Mouse (Mus musculus) CH12.LX (cell line): ENCODE data around the gene Krt18. TPM values are rescaled to one million over a fixed set of nuclear protein-coding genes. Genes with fewer than 3 reads are reported as not detected.

Experiments
- DNase-seq: peaks from one replicate; pipeline ENCODE4 v3.0.0-alpha.2; 2013; ENCODE audit errors: extremely low read depth
- H3K27ac ChIP-seq: 2 replicates; pipeline ENCODE4 v1.5.1; 2012; ENCODE audit warnings: low read depth, mild to moderate bottlenecking, control low read depth, moderate library complexity; ENCODE audit not compliant: insufficient read depth
- H3K27me3 ChIP-seq: replicated peaks from 2 replicates; pipeline ENCODE3; 2012; ENCODE audit warnings: inconsistent platforms
- H3K36me3 ChIP-seq, 2 experiments: replicated peaks in 1 of 2; 2 replicates each; pipeline versions ENCODE3 to v1.6.1; 2012; ENCODE audit warnings: inconsistent platforms in 1 of 2, low read length in 1 of 2, mild to moderate bottlenecking in 1 of 2, mixed read lengths in 1 of 2, moderate library complexity in 1 of 2; ENCODE audit not compliant: control insufficient read depth in 1 of 2, insufficient read depth in 1 of 2
- H3K4me1 ChIP-seq, 2 experiments: 2 replicates each; pipeline ENCODE4 v1.6.1; 2012; ENCODE audit warnings: inconsistent platforms in 1 of 2, moderate library complexity in 1 of 2; ENCODE audit not compliant: insufficient read depth in 2 of 2, control insufficient read depth in 1 of 2
- H3K4me2 ChIP-seq: 2 replicates; pipeline ENCODE4 v1.6.1; 2012; ENCODE audit warnings: low read depth, mild to moderate bottlenecking, control low read depth; ENCODE audit not compliant: poor library complexity, insufficient read depth, severe bottlenecking
- H3K4me3 ChIP-seq, 3 experiments: fragments of 150-350 bp in 1 of 3; sonication (generic) in 1 of 3; replicated peaks in 1 of 3; 2 replicates each; pipeline versions ENCODE3 to v1.5.1; 2011 to 2012; ENCODE audit warnings: low read depth in 2 of 3, low read length in 2 of 3, mild to moderate bottlenecking in 2 of 3, moderate library complexity in 2 of 3, control low read depth in 1 of 3, improper control_type of control experiment in 1 of 3, inconsistent platforms in 1 of 3, mixed read lengths in 1 of 3; ENCODE audit not compliant: poor library complexity in 1 of 3
- H3K79me2 ChIP-seq: replicated peaks from 2 replicates; pipeline ENCODE4 v1.6.1; 2012; ENCODE audit warnings: mild to moderate bottlenecking, moderate library complexity; ENCODE audit not compliant: control insufficient read depth, poor library complexity, insufficient read depth, severe bottlenecking; ENCODE audit errors: extremely low read depth
- H3K9ac ChIP-seq: 2 replicates; pipeline ENCODE4 v1.6.1; 2012; ENCODE audit warnings: low read depth, mild to moderate bottlenecking, control low read depth, moderate library complexity; ENCODE audit not compliant: insufficient read depth
- H3K9me3 ChIP-seq: replicated peaks from 2 replicates; pipeline ENCODE3; 2012; ENCODE audit warnings: low read length, inconsistent platforms, mixed read lengths
- BHLHE40 ChIP-seq: IDR thresholded peaks from 2 replicates; pipeline ENCODE4 v1.6.1; 2011; ENCODE audit warnings: mild to moderate bottlenecking, low read depth, low read length, improper control_type of control experiment
- CTCF ChIP-seq, 2 experiments: IDR thresholded peaks in 1 of 2; conservative IDR thresholded peaks in 1 of 2; 2 replicates each; pipeline ENCODE4 v1.5.1; 2011 to 2012; ENCODE audit warnings: low read depth in 2 of 2, low read length in 2 of 2, improper control_type of control experiment in 1 of 2, inconsistent platforms in 1 of 2, mild to moderate bottlenecking in 1 of 2, moderate library complexity in 1 of 2
- ELF1 ChIP-seq: IDR thresholded peaks from 2 replicates; pipeline ENCODE4 v1.6.1; 2014; ENCODE audit warnings: low read depth, mild to moderate bottlenecking, inconsistent platforms, low read length, improper control_type of control experiment
- HCFC1 ChIP-seq: IDR thresholded peaks from 2 replicates; pipeline ENCODE4 v1.6.1; 2012; ENCODE audit warnings: low read depth, mild to moderate bottlenecking, inconsistent platforms, low read length, improper control_type of control experiment
- MAFK ChIP-seq: IDR thresholded peaks from 2 replicates; pipeline ENCODE4 v1.6.1; 2011; ENCODE audit warnings: low read length, improper control_type of control experiment; ENCODE audit not compliant: insufficient replicate concordance
- MAX ChIP-seq: IDR thresholded peaks from 2 replicates; pipeline ENCODE4 v1.6.1; 2011; ENCODE audit warnings: low read length, improper control_type of control experiment
- RCOR1 ChIP-seq: conservative IDR thresholded peaks from 2 replicates; pipeline ENCODE4 v1.6.1; 2012; ENCODE audit warnings: low read depth, mild to moderate bottlenecking, inconsistent platforms, low read length, improper control_type of control experiment
- UBTF ChIP-seq: IDR thresholded peaks from 2 replicates; pipeline ENCODE4 v1.6.1; 2012; ENCODE audit warnings: low read depth, mild to moderate bottlenecking, inconsistent platforms, low read length, improper control_type of control experiment, moderate library complexity
- ZMIZ1 ChIP-seq: IDR thresholded peaks from 2 replicates; pipeline ENCODE4 v1.6.1; 2012; ENCODE audit warnings: low read depth, mild to moderate bottlenecking, inconsistent platforms, low read length, improper control_type of control experiment
- ZNF384 ChIP-seq: IDR thresholded peaks from 2 replicates; pipeline ENCODE4 v1.6.1; 2012; ENCODE audit warnings: low read depth, low read length, improper control_type of control experiment, inconsistent platforms
- dilution Hi-C: fragments of 300-500 bp; cut with MboI; formaldehyde crosslinking; loops from 2 replicates; pipeline ENCODE4 v1.14.3; 2020; ENCODE audit warnings: low sequenced_read_pairs; ENCODE audit not compliant: extremely low pct_unique_long_range_greater_than_20kb, extremely low pct_ligation_motif_present
- in situ Hi-C: fragments of 300-500 bp; cut with MboI; formaldehyde crosslinking; loops from 3 replicates; pipeline ENCODE4 v1.14.3; 2019; ENCODE audit warnings: low sequenced_read_pairs, low pct_ligation_motif_present, low pct_unique_long_range_greater_than_20kb, mixed read lengths
- polyA plus RNA-seq: library from polyadenylated mRNA; unstranded; fragments of >175 nt; gene quantifications from 2 replicates; pipeline ENCODE4 v1.2.1, GENCODE M21; 2012; ENCODE audit warnings: low read depth; ENCODE audit not compliant: insufficient read length
- total RNA-seq, 2 experiments: library from RNA; depleted of rRNA; stranded (reverse); fragments of 300-350 nt in 1 of 2; fragments of >200 nt in 1 of 2; gene quantifications; 2 replicates each; pipeline ENCODE4 v1.2.3; 2012 to 2014

The Krt18 gene
- total and polyA plus RNA-seq, 3 experiments = 0.21 TPM; not detected in 2

DNA sequence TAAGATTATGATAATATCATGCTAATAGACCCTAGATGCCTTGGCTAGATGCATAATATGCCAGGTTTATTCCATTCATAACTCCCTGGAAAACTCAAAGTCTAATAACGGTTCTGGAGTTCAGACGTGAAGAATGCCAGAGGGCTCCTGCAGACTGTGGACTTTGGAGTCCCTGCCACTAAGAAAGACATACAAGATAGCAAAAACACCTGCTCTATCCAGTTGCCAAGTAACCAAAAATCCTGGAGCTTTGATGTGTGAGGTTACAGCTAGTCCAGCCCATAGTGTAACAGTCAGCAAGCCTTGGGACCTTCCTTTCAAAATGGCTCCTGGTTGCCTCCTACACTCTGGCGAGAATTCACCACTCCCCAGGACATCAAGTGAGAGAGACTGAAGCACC lies 16.8 kb downstream of the Krt18 start:
- dilution Hi-C loops = no loop called here

DNA sequence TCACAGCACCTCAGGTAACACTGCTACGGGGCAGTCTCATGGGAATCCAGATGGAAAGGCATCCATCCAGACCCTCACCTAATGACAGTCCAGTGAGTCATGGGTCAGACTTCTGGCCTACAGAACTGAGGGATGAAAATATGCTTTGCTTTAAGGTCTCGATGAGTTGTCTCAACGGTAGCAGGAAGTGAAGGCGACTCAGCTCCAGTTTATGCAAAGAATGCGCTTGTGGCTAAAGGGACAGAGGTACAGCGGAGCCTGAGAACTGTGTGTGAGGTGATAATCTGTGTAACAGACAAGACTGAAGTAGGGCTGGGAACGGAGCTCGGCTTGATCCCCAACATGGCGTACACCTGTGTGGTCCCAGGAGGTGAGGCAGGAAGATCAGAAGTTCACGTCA lies 17.7 kb downstream of the Krt18 start:
- Histone ChIP-seq H3K4me2 (no peak overlapping the region), H3K36me3 (no peaks in the 10 kb centered on the region), H3K27me3 (peaks cover 56% of the 10 kb centered on the region), H3K27ac (no peak overlapping the region), H3K9me3 (no peaks in the 10 kb centered on the region), H3K4me1 (peaks cover 0 to 5% of the 10 kb centered on the region in 2 experiments; a peak in 1 of 4 replicates), H3K4me3 (no peak overlapping the region), H3K79me2 (no peaks in the 10 kb centered on the region), H3K9ac (no peak overlapping the region)
- dilution Hi-C loops (no loop called here), in situ Hi-C loops (no loop called here)
- DNase-seq = no peak
- no peak for TF ChIP-seq HCFC1
- TF ChIP-seq MAX = no peak
- TF ChIP-seq BHLHE40 = no peak
- no peak for TF ChIP-seq ZNF384

More for the DNA sequence above, 16.8 kb downstream of the Krt18 start:
- in situ Hi-C loops = no loop called here
- no peak overlapping the region for H3K27ac ChIP-seq
- H3K79me2 ChIP-seq = no peaks in the 10 kb centered on the region
- no peak overlapping the region for H3K4me3 ChIP-seq
- H3K9ac ChIP-seq = no peak overlapping the region
- TF ChIP-seq ZMIZ1 (no peak), MAX (no peak)
- TF ChIP-seq, all 38 proteins: peak for 0
- Histone ChIP-seq H3K36me3 (no peaks in the 10 kb centered on the region), H3K27me3 (peaks cover 59% of the 10 kb centered on the region), H3K4me1 (peaks cover 0 to 5% of the 10 kb centered on the region in 2 experiments; a peak in 1 of 4 replicates), H3K9me3 (no peaks in the 10 kb centered on the region), H3K4me2 (no peak overlapping the region)
- no peak for DNase-seq

GRCm38 (mm10) chr15:102048006-102048405 lies 20.0 kb downstream of the Krt18 start:
- H3K4me3 ChIP-seq = no peak overlapping the region
- TF ChIP-seq CTCF (conservative IDR thresholded peaks at IDR 0.05 in 1 of 2, IDR thresholded peaks at IDR 0.05 in 1 of 2; ENCODE audit: low read depth in 2 of 2, low read length in 2 of 2) (no peak), RCOR1 (no peak), MAFK (no peak), UBTF (no peak), ELF1 (no peak)
- TF ChIP-seq, all 38 proteins: peak for 0
- Histone ChIP-seq H3K36me3 (no peaks in the 10 kb centered on the region), H3K9me3 (peaks cover 3% of the 10 kb centered on the region), H3K9ac (no peak overlapping the region), H3K79me2 (no peaks in the 10 kb centered on the region), H3K4me2 (no peak overlapping the region), H3K27me3 (peaks cover 64% of the 10 kb centered on the region), H3K27ac (no peak overlapping the region), H3K4me1 (peaks cover 0 to 8% of the 10 kb centered on the region in 2 experiments; a peak in 2 of 4 replicates)
- in situ Hi-C loops (no loop called here), dilution Hi-C loops (no loop called here)
- no peak for DNase-seq
